Mouse (Mus musculus): Measurements from ENCODE around the gene Rgs10.
"Not testable (repeated sequence)": the region's sequence is repeated elsewhere in the genome, so short reads cannot be mapped to it uniquely, and the experiment has no call there.

Gene Rgs10

GRCm38 (mm10) chr7:128344928-128345653 is 73.5 kb downstream of the Rgs10 start:
- peak; percentile 58 to 70 for DNase-seq (ENCODE audit: low spot score in 2 of 2)

- DNase-seq (ENCODE audit: low spot score in 2 of 2): no peak
Measured at GRCm38 (mm10) chr7:128344488-128344887, 74.1 kb downstream of the Rgs10 start.

- DNase-seq (ENCODE audit: low spot score in 2 of 2): not testable (repeated sequence)
Measured at GRCm38 (mm10) chr7:128342691-128343090, 75.9 kb downstream of the Rgs10 start.

- DNase-seq (ENCODE audit: low spot score in 2 of 2): not testable (repeated sequence)
Measured at GRCm38 (mm10) chr7:128340321-128340720, 78.2 kb downstream of the Rgs10 start.

GRCm38 (mm10) chr7:128332896-128333295 is 85.7 kb downstream of the Rgs10 start:
- DNase-seq (ENCODE audit: low spot score in 2 of 2): no peak

GRCm38 (mm10) chr7:128330981-128331380 is 87.6 kb downstream of the Rgs10 start:
- DNase-seq (ENCODE audit: low spot score in 2 of 2): no peak

GRCm38 (mm10) chr7:128324977-128325376 is 93.6 kb downstream of the Rgs10 start:
- no peak for DNase-seq (ENCODE audit: low spot score in 2 of 2)
